Mouse (Mus musculus): ENCODE results near the gene Nos1ap.

The Nos1ap gene

DNA sequence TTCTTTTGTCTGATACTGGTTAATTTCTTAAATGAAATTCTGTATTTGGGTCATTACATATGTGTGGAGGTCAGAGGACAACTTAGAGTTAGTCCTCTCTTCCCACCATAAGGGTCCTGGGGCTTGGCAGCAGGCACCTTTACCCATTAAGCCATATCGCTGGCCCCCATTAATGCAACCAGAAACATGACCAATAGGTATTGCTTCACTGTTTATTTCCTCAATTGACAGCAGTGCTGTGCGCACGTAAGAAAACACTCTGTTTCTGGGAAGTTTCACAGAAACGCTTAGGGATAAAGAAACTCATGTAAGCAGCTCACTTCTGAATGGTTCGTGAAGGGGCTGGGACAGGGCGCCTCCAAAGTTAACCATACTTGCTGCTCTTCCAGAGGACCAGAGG lies 44.4 kb downstream of the Nos1ap start:
- DNase-seq (ENCODE audit: low spot score): no peak

DNA sequence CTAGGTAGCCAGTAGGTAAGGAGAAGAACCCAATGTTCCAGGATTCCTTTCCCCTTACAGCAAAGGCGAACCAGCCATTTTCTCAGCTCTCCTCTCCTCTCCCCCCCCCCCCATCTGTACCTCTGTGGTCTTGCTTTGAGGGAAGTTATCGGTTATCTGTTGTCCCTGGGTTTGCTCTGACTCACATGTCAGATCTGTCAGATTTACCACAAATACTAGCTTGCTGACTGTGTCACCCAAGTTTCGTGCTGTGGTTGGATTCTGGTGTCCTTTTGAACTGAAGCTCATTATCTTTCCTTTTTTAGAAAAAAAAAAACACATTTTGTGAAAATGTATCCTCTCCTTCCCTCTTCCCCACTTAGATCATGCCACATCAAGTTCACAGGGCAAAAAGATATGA lies 50.2 kb downstream of the Nos1ap start:
- no peak for DNase-seq (ENCODE audit: low spot score)

DNA sequence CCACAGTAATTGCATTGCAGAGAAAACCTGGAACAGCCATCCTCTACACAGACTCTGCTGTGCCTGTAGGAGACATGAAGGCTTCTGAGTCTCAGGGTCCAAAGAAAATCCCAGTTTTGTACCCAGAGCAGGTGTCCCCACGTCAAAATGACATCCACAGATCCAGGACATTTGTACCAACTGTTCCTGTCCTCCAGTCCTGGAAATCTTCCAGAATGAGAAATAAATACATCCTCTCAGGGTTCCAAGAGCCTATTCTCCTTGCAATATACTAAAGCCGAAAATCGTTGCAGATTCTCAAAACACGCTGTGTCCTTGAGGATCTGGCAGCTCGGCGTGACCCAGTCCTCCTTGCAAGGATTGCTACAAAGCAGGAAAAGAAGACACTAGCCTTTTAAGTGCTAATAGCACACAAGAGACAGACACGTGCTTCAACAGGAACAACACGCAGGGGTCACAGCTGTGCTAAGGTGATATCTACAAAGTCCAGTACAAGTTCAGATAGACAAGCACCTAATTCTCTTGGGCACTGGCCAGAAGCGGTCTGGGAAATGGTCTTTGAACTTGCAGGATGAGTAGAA lies 51.1 kb downstream of the Nos1ap start:
- DNase-seq (ENCODE audit: low spot score): no peak

DNA sequence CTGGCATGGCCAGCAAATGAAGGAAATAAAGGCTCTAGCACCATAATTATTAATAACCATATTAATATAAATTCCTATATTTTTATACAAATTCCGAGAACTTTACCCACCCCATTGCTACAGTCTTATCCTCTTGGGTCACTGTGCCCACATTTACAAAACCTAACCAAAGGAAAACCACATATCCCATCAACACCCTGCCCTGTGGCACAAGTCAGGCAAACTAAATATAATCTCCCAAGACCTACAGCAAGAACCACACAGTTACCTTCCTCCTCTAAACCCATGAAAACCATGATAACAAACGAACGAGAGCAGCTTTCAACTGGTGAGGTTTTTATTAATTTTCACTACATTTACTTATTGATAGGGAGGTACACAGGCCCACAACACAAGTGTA lies 53.3 kb downstream of the Nos1ap start:
- DNase-seq (ENCODE audit: low spot score): no peak

DNA sequence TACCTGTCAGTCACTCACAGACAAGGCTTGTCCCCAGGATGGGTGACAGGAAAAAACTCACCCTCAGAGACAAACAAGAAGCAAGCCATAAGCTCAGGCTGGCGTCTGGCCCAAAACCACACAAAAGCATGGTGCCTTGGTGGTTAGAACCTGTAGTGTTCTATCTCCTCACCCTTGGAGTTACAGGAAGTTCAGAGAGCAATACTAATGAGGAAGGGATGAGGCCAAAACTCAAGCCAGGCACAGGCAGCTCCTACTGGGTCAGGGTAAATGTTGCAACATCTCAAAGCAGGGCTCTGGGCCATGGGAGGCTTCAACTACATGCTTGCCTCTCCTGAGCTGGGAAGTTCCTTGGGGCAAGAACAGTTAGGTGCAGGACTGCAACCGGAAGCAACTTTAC lies 54.4 kb downstream of the Nos1ap start:
- DNase-seq (ENCODE audit: low spot score): no peak

DNA sequence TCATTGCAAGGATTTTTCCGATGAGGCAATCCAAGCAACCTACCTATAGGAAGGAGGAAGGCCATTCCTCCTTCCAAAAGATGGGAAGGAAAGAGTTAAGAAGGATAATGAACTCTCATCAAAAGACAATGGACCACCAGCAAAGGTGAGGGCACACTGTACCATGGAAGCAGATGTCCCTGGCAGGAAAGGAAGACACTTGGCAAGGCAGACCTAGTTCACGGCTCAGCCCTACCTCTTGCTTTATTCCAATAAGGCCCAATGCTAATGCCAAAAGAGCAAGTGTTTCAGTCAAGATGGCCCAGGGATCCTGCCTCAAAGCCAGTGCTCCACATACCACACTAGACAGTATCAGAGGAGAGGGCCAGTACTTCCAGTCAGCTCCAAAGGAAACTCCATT lies 58.4 kb downstream of the Nos1ap start:
- DNase-seq (ENCODE audit: low spot score): no peak

DNA sequence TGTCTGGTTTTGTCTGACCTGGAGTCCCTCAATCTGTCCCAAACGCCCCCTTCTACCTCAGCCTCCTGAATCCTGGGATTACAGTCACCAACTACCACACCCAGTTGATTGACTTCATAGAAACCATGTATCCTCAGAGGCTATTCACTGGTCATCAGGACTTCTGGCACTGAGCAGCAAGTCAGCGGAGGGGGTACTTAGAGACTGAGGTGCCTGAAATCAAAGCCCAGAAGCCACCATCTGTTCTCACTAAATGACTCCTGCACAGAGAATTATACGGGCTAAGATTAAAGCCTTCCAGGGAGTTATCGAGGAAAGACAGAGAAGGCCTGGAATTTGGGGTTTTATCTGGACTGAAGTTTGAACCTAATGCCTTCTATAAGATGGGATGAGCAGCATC lies 59.2 kb downstream of the Nos1ap start:
- DNase-seq (ENCODE audit: low spot score): no peak

DNA sequence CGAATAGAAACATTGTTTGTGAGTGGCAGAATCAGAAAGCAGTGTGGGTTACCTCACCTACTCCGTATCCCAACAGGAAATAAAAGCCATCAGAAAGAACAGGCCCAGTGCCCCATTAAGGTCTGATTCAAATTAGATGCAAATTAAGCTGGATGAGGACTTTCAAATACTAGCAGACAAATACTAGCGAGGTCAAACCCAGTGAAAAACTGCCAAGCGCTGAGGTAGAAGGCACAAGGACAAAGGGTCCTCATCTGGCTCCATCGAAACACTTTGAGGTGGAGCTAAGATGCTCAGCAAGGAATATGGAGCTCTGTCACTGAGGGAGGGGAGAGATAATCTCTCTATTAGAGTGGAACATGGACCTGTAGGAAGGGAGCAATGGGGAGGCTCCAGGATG lies 66.8 kb downstream of the Nos1ap start:
- no peak for DNase-seq (ENCODE audit: low spot score)

DNA sequence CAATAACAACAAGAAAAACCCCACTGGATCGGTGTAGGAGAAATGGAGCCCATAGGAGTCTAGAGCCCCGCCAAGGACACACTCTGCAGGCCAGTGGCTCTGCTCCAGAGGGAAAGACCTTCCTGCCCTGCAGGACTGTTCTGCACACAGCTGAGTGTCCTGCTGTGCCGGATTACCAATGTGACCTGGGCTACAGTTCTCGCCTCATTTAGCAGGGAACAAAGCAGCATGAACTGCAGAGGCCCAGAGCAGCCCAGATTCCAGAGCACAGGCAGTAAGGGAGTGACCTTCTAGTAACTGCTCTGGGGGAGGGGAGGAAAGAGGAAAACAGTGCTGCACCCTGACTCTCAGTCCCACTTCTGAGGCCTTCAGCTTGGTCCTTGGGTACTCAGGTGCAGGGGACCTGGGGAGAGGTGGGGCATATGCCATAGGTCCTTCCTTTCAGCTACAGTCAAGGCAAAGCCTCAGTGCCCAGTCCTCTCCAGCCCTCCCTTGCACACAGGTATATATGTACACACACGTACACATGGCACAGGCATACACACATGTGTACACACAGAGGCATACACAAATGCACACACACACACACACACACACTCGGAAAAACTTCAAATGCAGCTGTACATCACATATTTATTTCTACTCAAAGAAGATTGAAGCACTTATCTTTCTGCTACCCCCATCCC lies 68.0 kb downstream of the Nos1ap start:
- DNase-seq (ENCODE audit: low spot score): no peak

DNA sequence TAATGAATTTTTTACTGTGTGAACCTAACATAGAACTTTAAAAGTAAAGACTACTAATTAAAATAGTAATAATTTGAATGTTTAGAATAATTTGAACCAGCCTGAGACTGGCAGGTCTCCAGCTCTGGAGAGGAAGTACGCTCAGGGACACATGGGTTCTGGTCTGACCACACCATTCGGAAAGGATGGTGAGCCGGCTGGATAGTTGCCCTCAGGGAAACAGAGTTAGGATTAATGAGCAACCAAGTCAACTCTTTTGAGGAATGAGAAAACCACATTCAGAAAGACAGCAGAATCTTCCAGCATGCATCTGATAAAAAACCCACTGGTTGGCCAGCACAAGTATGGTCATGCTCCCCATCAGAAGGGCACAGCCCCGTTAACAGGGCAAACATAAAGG lies 69.5 kb downstream of the Nos1ap start:
- no peak for DNase-seq (ENCODE audit: low spot score)

DNA sequence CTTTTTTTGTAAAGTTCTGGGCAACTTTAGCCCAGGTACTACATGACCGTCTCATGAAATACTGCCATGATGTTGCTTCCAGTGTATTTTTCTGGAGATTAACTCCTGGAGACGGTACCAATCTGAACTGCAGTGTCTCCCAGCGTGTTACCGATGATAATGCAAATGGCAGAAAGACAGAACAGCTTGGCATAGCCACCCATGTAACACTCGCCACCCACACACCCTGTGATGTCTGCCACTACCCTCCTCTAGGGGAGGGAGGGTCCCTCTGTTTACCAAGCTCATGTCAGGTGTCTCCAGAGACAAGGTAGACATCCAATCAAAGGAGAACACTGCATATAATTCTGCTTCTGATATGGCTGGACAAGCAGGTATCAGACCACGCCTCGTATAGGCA lies 70.0 kb downstream of the Nos1ap start:
- no peak for DNase-seq (ENCODE audit: low spot score)

DNA sequence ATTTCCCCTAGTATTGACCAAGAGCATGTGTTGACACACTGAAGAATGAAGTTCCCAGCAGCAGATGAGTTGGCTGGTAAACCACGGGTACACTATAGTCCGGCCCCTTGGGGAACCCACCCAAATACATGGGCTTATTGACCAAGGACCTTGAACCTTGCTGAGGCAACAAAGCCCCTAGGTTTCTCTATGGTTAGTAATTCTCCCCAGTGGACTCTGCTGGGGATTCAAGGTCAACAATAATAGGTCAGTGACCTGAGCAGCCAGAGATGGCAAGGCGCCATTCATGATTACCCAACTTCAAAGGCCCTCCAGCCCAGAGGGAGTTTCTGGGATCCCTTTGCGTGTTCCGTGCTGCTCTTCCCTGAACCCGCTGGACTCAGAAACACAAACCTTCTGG lies 73.5 kb downstream of the Nos1ap start:
- DNase-seq (ENCODE audit: low spot score): no peak

DNA sequence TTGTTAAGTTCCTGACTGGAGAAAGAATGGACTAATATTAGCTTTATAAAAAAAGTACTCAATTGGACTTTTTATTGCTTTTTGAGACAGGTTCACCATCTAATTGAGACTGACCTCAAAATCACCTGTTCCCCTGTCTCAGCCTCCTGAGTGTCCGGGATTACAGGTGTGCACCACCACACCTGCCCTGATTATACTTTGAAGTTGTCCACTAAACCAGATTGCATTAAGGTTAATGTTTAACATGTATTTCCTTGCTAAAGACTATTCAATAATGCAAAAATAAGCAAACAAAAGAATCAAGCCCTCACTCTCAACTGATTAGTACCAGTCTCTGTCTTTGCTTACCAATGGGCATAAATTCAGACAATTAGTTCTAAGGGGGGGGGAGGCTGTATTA lies 74.2 kb downstream of the Nos1ap start:
- DNase-seq (ENCODE audit: low spot score): no peak

DNA sequence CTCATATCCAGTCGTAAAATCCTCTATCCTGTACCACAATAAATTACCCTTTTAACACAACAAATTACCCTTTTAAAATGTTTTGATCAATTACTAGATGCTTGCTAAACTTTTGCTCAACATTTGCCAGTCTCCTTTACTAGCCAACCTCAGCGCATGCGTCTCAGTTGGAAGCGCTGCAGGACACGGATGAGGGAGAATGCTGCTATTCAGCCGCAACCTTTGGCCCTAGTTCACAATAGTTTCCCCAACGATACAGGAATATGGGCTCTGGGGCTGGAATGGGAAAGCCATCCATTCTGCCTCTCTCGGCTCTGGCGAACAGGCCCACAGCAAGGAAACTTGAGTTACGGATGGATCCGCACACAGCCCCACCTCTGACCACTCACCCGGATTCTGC lies 75.4 kb downstream of the Nos1ap start:
- no peak for DNase-seq (ENCODE audit: low spot score)

DNA sequence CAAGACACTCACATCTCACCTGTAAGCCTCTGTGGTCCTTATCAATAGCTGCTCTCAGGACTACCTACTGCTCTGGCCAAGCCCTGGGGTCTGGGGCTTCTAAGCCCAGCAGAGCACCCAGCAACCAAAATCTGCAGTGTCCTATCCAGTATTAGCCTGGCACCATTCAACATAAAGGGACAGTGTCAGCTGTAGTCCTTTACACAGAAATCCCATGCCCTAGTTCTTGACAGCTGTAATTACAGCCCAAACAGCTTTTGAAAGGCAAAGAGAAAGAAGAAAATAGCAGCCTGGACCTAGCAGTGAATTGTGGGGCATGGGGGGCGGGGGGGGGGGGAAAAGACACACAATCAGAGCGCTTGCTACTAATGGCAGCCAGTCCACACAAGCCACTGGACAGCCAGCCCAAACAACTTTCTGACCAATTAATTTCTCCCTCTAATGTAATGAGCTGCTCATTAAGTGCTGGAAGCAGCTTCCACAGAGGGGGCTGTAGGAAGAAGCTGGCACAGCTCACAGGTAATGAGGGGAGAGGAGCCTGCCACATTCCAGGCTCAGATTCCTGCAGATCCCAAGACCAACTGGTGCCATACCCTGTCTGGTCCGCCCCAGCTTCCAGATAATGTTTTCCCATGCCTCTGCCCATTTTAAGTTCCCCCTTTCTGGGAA lies 77.1 kb downstream of the Nos1ap start:
- DNase-seq (ENCODE audit: low spot score): no peak

DNA sequence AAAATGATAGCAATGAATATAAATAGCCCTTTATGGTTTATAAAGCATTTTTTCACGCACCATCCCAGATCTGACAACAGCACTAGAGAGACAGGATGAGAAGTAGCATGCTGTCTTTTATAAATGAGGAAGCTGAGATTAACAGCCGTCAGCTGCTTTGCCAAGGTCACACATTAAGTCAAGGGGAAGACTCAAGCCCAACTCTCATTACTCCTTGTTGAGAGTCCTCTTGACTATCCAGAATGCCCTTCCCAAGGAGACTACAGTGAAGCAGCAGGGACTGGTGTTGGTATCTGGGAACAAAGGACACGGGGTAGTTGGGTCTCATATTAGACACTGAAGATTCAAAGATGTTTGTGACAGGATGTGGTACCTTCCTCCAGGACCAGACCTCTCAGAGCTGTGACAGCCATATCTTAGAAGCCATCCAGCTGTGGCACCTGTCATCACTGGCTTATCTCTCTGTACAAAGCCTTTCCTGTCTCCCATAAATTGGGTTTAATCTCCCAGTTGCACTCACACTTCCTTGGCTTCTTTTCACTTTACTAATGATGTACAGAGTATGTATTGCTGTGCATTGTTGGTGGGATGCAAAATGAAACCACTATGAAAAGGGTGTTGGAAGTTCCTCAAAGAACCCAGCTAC lies 78.9 kb downstream of the Nos1ap start:
- no peak for DNase-seq (ENCODE audit: low spot score)

DNA sequence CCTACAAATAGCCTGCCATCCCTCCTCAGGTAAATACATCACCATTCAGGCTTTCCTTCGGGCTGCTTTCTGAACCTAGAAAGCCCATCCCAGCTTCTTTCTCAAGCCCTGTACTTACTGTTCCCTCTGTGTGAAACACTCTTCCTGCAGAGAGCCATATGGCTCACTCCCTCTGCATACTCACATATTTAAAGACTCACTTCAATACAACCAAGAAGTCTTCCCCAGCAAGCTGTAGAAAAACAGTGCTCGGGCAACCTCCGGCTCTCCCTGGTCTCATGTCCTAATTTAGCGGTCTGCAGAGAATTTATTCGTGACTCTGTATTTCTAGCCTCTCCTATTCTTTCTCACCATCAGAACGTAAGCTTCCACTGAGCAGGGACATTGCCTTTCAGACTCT lies 83.4 kb downstream of the Nos1ap start:
- no peak for DNase-seq (ENCODE audit: low spot score)

DNA sequence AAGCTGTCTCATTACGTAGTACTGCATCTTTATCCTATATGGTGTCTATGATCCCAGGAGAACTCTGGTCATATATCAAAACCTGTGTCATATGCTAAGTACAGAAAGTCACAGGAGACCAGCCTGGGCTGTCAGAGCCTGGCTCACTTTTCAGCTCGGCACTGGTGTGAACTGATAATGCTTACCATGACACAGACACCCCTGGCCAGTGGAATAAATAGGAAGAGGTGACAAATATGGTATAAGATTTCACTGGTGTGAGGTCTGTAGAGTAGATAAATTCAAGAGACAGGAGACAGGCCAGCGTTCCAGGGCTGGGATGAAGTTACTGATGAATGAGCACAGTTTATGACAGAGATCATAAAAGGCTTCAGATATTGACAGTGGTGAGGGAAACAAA lies 84.6 kb downstream of the Nos1ap start:
- DNase-seq (ENCODE audit: low spot score): no peak

DNA sequence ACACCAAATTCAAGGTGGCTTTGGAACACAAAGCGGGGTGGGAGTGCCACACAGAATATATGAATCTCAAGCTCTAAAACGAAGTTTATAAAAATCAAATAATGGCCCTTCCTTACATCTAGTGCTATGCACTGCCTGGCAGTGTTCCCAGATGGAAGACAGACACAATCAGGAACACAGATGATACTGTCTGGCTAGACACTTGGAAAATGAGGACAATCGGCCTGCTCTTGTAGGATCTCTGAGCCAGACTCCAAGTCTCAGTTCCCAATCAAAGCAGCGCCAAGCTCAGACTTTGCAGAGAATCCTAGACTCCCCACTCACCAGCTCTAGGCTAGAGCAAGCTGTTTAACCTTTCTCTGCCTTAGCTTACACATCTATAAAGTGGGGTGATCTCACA lies 85.3 kb downstream of the Nos1ap start:
- DNase-seq (ENCODE audit: low spot score): no peak

DNA sequence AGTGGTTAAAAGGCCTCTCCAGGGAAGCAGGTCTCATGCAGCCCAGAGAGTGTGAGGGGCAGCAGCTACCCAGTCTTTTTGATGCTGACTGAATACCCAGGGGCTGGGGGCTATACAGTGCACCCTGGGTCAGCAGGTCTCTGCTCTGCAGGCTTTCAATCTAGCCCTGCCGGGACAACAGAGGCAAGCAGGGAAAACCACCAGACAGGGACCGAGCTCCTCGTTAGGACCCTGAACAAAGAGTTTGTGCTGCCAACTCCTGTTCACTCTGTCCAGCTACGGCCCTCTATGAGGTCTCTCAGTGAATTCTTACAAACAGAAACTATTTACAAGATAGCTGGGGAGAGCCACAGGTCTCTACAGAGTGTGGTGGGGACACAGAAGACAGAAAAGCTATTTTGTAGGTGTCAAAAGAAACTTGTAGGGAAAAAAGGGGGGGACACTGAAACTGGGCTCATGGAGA lies 86.4 kb downstream of the Nos1ap start:
- DNase-seq (ENCODE audit: low spot score): no peak

DNA sequence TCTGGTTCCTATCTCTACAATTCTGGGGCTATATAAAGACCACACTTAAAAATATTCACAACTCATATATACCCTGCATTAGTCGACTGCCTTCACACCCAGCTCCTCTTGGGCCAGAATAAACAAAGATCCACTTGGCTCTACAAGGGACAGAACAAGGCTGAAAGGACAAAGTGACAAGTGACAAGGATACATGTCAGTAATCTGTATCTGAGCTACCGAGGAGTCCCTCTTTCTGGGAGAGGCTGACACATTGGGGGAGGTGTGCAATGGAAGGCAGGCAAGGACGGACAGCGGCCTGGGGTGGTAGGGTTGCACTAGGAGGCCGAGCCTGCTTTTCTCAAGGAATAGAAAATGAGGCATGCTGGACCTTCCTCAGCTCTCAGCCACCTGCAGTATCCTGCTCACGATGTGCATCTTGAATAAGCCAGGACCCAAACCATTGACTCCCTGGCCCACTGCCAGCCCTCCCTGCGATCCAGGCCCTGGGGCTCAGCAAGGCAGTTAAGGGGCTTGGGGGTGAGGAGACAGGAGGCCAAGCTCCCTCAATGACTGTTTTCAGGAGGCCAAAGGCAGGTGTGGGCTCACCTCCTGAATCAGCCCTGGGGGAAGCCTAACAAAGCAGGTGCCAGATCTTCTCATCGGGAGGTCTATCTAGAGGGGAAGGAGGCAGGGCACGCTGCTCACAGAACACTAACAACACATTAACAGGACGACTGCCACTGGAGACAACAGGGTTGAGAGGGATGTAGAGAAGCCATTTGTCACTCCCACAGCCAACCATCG lies 87.0 kb downstream of the Nos1ap start:
- no peak for DNase-seq (ENCODE audit: low spot score)

DNA sequence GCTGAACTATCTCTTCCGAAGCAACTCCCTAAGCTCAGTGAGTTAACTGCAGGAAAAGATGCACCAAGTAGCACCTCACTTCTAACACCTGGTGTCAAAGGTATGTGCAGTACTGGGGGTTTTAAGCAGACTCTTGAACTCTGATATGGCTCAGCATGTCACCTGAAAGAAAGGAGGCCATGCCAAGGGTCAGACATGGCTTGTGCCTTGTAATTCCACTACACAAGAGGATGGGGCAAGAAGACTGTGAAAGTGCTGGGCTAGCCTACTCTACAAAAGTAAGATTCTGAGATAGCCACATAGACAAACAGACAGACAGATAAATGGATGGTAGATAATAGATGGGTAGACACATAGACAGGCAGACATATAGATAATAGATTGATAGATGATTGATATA lies 87.7 kb downstream of the Nos1ap start:
- no peak for DNase-seq (ENCODE audit: low spot score)
